Mouse (Mus musculus) hindbrain, postnatal 0 days (tissue): ENCODE measurements at regions not wholly inside any gene's neighbourhood (a gene's known extent, or its start where the extent isn't known, plus 50 kb on each side); places are given as distances from the start of the nearest gene placed in this dataset.

Source experiments
- ATAC-seq: fragments of 200-750 bp; cut with Nextera tagmentation; 2 replicates; pipeline ENCODE4 v1.8.0; 2017; ENCODE audit warnings: mild to moderate bottlenecking, moderate TSS enrichment, moderate library complexity
- DNase-seq: peaks from one replicate; pipeline ENCODE4 v3.0.0-alpha.2; 2015; ENCODE audit warnings: low spot score
- H3K27ac ChIP-seq: fragments of 300-500 bp; sonication (generic); 2 replicates; pipeline ENCODE4 v1.5.1; 2014; ENCODE audit warnings: mild to moderate bottlenecking
- H3K27me3 ChIP-seq: fragments of 300-500 bp; sonication (generic); 2 replicates; pipeline ENCODE4 v1.6.1; 2014; ENCODE audit warnings: low read length, mixed read lengths; ENCODE audit not compliant: insufficient read depth
- H3K36me3 ChIP-seq: fragments of 300-500 bp; sonication (generic); 2 replicates; pipeline ENCODE4 v1.6.1; 2014; ENCODE audit warnings: low read length, mixed read lengths; ENCODE audit not compliant: insufficient read depth
- H3K4me1 ChIP-seq: fragments of 300-500 bp; sonication (generic); 2 replicates; pipeline ENCODE4 v1.6.1; 2014; ENCODE audit warnings: antibody characterized with exemption, low read length, mixed read lengths; ENCODE audit not compliant: insufficient read depth
- H3K4me2 ChIP-seq: fragments of 300-500 bp; sonication (generic); 2 replicates; pipeline ENCODE4 v1.6.1; 2014; ENCODE audit warnings: low read depth, mild to moderate bottlenecking, low read length, moderate library complexity, mixed read lengths
- H3K4me3 ChIP-seq: fragments of 300-500 bp; sonication (generic); 2 replicates; pipeline ENCODE4 v1.5.1; 2014; ENCODE audit warnings: low read length
- H3K9ac ChIP-seq: fragments of 300-500 bp; sonication (generic); replicated peaks from 2 replicates; pipeline ENCODE4 v1.6.1; 2014; ENCODE audit warnings: mild to moderate bottlenecking, low read length, moderate library complexity, mixed read lengths
- H3K9me3 ChIP-seq: fragments of 300-500 bp; sonication (generic); 2 replicates; pipeline ENCODE4 v1.6.1; 2016; ENCODE audit warnings: low read length, mixed read lengths
- CTCF ChIP-seq: IDR thresholded peaks from 2 replicates; pipeline ENCODE4 v1.5.1; 2016; ENCODE audit warnings: antibody characterized with exemption, control low read depth, low read depth
- WGBS: fragments of 180-500 bp; shearing (Covaris S2); extraction: QIAGEN DNeasy Blood & Tissue Kit; methylation state at CpG from one replicate; pipeline ENCODE4 v1.1.7; 2014; 5-methylcytosine and 5-hydroxymethylcytosine counted together

- 82% methylated on average over 2 of the region's 2 CpGs for WGBS
- no peak overlapping the region for H3K4me3 ChIP-seq
- no peak overlapping the region for H3K27ac ChIP-seq
- no peak for TF ChIP-seq CTCF
- no peaks in the 10 kb centered on the region for H3K36me3 ChIP-seq
- no peaks in the 10 kb centered on the region for H3K27me3 ChIP-seq
- ATAC-seq: no peak
- DNase-seq: no peak
- H3K4me2 ChIP-seq: no peak overlapping the region
- H3K9ac ChIP-seq: no peak overlapping the region
- H3K4me1 ChIP-seq: 0 out of 2 replicates have a peak, but pooled peaks cover 3% of the 10 kb centered on the region
- no peaks in the 10 kb centered on the region for H3K9me3 ChIP-seq
Observed at GRCm38 (mm10) chr15:40358341-40358740, 224.2 kb downstream of the 9330182O14Rik start.

GRCm38 (mm10) chr15:40361849-40362533 lies 227.8 kb downstream of the 9330182O14Rik start:
- H3K9me3 ChIP-seq: no peaks in the 10 kb centered on the region
- H3K36me3 ChIP-seq: no peaks in the 10 kb centered on the region
- 76% methylated on average over 11 of the region's 11 CpGs for WGBS
- H3K4me2 ChIP-seq: no peak overlapping the region
- ATAC-seq: no peak
- no peak overlapping the region for H3K9ac ChIP-seq
- TF ChIP-seq CTCF: no peak
- H3K27me3 ChIP-seq: no peaks in the 10 kb centered on the region
- no peak overlapping the region for H3K4me3 ChIP-seq
- no peak overlapping the region for H3K27ac ChIP-seq
- DNase-seq: peak; percentile 34
- H3K4me1 ChIP-seq: 0 out of 2 replicates have a peak, but pooled peaks cover 3% of the 10 kb centered on the region

- WGBS: 87% methylated on average over 1 of the region's 1 CpGs
- Histone ChIP-seq H3K4me1 (0 out of 2 replicates have a peak, but pooled peaks cover 3% of the 10 kb centered on the region), H3K27ac (no peak overlapping the region), H3K4me2 (no peak overlapping the region), H3K9ac (no peak overlapping the region), H3K9me3 (no peaks in the 10 kb centered on the region), H3K4me3 (no peak overlapping the region), H3K36me3 (no peaks in the 10 kb centered on the region), H3K27me3 (no peaks in the 10 kb centered on the region)
- ATAC-seq (no peak), DNase-seq (no peak)
- no peak for TF ChIP-seq CTCF
Observed at GRCm38 (mm10) chr15:40364221-40364621, 230.1 kb downstream of the 9330182O14Rik start.

GRCm38 (mm10) chr15:40365613-40366012 lies 231.4 kb downstream of the 9330182O14Rik start:
- no peak overlapping the region for H3K27ac ChIP-seq
- TF ChIP-seq CTCF: no peak
- H3K9me3 ChIP-seq: no peaks in the 10 kb centered on the region
- DNase-seq (no peak), ATAC-seq (no peak)
- no peaks in the 10 kb centered on the region for H3K36me3 ChIP-seq
- no peak overlapping the region for H3K4me3 ChIP-seq
- no peaks in the 10 kb centered on the region for H3K27me3 ChIP-seq
- 0 out of 2 replicates have a peak, but pooled peaks cover 3% of the 10 kb centered on the region for H3K4me1 ChIP-seq
- no peak overlapping the region for H3K4me2 ChIP-seq
- H3K9ac ChIP-seq: no peak overlapping the region

- no peak for ATAC-seq
- DNase-seq: no peak
- Histone ChIP-seq H3K4me3 (no peak overlapping the region), H3K4me1 (0 out of 2 replicates have a peak, but pooled peaks cover 3% of the 10 kb centered on the region), H3K4me2 (no peak overlapping the region), H3K36me3 (no peaks in the 10 kb centered on the region), H3K9me3 (no peaks in the 10 kb centered on the region), H3K9ac (no peak overlapping the region), H3K27ac (no peak overlapping the region), H3K27me3 (no peaks in the 10 kb centered on the region)
- 35% methylated on average over 1 of the region's 1 CpGs for WGBS
- TF ChIP-seq CTCF: no peak
Observed at GRCm38 (mm10) chr15:40367026-40367425, 232.9 kb downstream of the 9330182O14Rik start.

GRCm38 (mm10) chr15:40368746-40369145 lies 234.6 kb downstream of the 9330182O14Rik start:
- Histone ChIP-seq H3K36me3 (no peaks in the 10 kb centered on the region), H3K27ac (no peak overlapping the region), H3K27me3 (no peaks in the 10 kb centered on the region), H3K4me1 (no peaks in the 10 kb centered on the region), H3K4me3 (no peak overlapping the region), H3K9me3 (no peaks in the 10 kb centered on the region), H3K4me2 (no peak overlapping the region), H3K9ac (no peak overlapping the region)
- WGBS: 65% methylated on average over 3 of the region's 3 CpGs
- no peak for TF ChIP-seq CTCF
- DNase-seq: no peak
- ATAC-seq: no peak

- Histone ChIP-seq H3K27ac (no peak overlapping the region), H3K9ac (no peak overlapping the region), H3K4me2 (no peak overlapping the region), H3K9me3 (no peaks in the 10 kb centered on the region), H3K27me3 (no peaks in the 10 kb centered on the region), H3K36me3 (no peaks in the 10 kb centered on the region), H3K4me3 (no peak overlapping the region), H3K4me1 (no peaks in the 10 kb centered on the region)
- WGBS: 67% methylated on average over 4 of the region's 4 CpGs
- TF ChIP-seq CTCF: no peak
- ATAC-seq: no peak
- DNase-seq: no peak
Observed at GRCm38 (mm10) chr15:40371486-40371885, 237.3 kb downstream of the 9330182O14Rik start.
